Mouse (Mus musculus): Measurements from ENCODE around the gene Gabpb1. TPM values are rescaled to one million over a fixed set of nuclear protein-coding genes. Genes with fewer than 3 reads are reported as not detected.

Gabpb1 gene
- total RNA-seq, 2 experiments from 2014 or later, result 19.3 to 19.8 TPM

DNA sequence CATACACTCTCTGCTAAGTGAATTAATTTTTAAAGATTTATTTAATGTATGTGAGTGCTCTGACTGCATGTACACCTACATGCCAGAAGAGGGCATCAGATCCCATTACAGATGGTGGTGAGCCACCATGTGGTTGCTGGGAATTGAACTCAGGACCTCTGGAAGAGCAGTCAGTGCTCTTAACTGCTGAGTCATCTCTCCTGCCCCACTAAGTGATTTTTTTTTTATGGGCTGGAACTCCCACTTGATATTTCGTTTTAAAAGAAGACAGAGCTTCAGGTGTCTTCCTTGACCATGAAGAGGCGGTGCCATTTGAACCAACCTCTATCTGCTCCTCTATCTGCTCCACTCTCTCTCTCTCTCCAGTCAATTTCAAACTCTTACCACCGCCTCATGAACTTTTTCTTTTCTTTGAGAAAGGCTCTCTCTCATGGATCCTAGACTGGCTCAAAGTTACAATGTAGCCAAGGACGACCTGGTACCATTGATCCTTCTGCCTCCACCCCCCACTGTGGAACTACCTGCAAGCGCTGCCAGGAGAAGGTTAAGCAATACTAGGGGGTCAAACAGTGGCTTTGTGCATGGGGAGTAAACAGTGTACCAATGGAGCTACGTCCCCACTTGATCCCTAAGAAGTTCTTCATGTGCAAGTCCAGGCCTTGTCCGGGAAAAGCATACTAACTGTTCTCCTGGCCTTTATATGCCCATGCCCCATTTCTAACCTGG is 79.6 kb downstream of the Gabpb1 start:
- no peak for DNase-seq (ENCODE audit: low spot score in 2 of 2)

DNA sequence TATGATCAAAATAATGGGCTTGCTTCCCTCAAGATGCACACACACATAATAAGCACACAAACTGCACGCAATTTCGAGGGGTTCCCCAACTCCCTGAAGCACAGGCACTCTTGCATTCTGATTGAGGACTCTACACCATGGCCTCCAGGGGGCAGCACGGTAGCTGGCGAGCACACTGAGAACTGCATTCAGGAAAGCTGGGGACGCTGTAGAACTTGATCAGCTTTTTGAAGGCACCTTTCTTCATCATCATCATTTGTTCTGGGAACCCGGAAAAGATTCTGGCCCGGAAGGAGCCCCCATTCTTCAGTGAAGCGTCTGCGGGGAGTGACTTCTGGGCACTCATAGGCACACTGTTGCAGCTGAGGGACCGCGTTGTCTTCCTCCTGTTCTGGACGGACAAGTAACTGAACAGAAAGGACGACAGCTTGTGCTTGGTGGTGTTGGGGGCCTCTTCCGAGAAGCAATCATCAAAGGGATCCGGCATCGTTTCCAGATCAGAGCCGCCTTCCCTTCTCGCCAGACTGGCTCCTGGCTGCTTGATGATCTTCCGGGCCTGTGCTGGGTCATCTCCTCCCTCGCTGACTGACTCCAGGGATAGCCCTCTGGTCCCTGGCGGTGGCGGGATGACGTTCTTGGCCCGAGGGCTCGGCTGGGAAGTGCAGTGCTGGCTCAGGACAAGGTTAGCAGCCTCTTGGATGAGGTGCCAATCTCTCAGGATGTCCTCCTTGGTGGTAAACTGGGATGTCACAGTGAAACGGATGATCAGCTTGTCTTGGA is 82.1 kb downstream of the Gabpb1 start:
- peak; percentile 51 to 72 for DNase-seq (ENCODE audit: low spot score in 2 of 2)

DNA sequence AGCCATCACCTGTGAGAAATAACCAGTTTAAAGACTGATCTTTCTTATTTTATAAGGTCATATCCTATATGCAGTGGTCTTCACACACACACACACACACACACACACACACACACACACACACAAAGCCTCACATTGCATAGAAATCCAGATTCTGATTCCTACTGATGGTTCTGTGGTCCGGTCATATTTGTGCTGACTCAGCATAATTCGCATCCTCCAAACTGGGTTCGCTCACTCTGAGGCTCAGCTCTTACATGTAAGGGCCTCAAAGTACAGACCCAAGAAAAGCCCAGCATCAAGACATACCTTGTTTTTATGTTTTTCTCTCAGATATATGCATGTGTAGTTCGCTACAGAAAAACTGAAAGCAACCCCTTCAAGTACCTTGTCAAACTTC is 84.8 kb downstream of the Gabpb1 start:
- DNase-seq (ENCODE audit: low spot score in 2 of 2), result no peak

DNA sequence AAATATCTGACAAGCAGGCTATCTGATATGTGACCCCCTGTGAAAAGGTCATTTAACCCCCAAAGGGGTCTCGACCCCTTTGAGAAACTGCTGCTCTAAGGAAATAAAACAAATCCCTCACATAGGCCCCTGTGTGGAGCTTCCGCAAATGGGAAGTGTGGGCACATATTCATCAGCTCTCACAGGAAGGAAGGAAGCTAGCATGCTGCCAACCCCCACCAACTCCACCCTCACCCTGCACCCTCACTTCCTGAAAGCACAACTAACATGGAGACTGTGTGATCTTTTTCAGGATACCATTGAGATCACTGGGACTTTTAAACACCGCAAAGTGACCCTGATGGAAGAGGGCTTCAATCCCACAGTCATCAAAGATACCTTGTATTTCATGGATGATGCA is 88.7 kb downstream of the Gabpb1 start:
- DNase-seq (ENCODE audit: low spot score in 2 of 2), result no peak

DNA sequence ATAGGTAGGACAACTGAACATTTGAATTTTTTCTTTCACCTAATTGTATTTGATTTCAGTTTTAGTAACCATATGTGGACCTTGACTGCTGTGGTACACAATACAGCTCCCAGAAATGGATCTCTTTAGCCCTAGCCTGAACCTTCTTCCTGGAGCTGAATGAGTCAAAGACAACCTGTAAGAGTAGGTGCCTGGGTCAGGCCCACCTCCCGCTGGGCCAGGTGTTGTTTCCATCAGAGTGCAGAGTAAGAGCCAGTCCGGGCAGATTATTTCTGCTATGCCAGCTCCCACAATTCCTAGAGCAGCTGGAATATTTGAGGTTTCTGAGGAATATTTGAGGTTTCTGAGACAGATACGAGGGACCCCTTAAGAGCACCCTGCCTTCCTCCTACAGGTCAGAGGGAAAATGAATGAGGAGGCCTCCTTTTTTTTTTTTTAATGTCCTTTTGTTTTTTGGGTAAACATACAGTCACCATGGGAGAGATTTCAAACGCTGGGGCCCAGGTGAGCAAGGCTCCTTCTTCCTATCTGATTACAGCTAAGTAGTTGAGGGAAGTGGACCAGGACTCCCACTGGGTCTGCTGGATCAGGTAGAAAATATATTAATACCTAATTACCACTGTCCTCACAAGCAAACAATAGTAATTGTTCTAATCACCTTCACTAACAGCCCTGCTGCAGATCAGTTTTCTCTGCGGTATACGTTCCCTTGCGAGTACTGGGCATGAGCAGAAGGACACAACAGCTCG is 91.3 kb downstream of the Gabpb1 start:
- no peak for DNase-seq (ENCODE audit: low spot score in 2 of 2)

DNA sequence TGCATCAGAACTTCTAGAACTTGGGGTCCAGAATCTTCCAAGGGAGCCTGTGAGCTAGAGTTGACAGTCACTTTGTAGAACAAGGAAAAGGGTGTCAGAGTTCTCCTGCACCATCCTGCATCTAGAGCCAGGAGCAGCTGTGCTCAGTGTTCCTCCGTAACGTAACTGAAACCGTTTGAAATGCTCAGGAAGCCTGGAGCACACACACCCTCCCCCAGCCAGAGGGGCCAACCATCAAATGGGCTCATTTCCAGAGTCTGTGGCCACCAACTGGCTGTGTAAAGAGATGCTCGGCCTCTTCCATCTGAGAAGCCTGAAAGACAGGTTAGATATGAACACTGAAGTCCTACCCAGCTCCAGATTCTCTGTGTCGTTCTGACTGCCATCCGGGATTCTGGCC is 92.2 kb downstream of the Gabpb1 start:
- no peak for DNase-seq (ENCODE audit: low spot score in 2 of 2)

DNA sequence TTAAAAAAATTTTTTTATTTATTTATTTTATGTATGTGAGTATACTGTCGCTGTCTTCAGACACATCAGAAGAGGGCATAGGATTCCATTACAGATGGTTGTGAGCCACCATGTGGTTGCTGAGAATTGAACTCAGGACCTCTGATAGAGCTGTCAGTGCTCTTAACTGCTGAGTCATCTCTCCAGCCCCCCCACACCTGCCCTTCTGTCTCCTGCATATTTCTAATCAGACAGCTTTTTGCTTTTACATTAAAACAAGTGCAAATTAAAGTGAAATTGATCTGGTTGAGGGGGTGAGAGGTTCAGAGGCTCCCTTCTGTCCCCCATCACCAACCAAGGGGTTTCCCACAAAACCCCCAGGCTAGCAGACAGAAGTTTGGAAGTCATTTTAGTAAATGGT is 96.9 kb downstream of the Gabpb1 start:
- no peak for DNase-seq (ENCODE audit: low spot score in 2 of 2)

Other genes with a start within 250 kb of the Gabpb1 start
- gene Atp8b4, start 175.7 kb downstream of the Gabpb1 start, total RNA-seq (2021), result 1 to 10 TPM; 1.1 to 1.5 TPM
- under 1 TPM; 0.54 to 0.96 TPM for gene Slc27a2, start 123.9 kb downstream of the Gabpb1 start, total RNA-seq (2021)
- 1 to 10 TPM; 2.9 to 3.5 TPM for gene Hdc, start 57.0 kb downstream of the Gabpb1 start, total RNA-seq (2021)
- 10 to 100 TPM; 27.6 to 30.6 TPM for gene Usp8, start 31.0 kb upstream of the Gabpb1 start, total RNA-seq (2021)
- not detected for gene Usp50, start 107.1 kb upstream of the Gabpb1 start, total RNA-seq (2021)
- 10 to 100 TPM; 43.6 to 53.5 TPM for gene Trpm7, start 199.9 kb upstream of the Gabpb1 start, total RNA-seq (2021)